Mouse (Mus musculus) MEL (cell line): Measurements from ENCODE around the gene Tbc1d14. TPM values are rescaled to one million over a fixed set of nuclear protein-coding genes. Genes with fewer than 3 reads are reported as not detected.

Source experiments
- DNase-seq: peaks from one replicate; pipeline ENCODE4 v3.0.0; 2011; ENCODE audit warnings: low read depth, low spot score
- H3K27ac ChIP-seq: 2 replicates; pipeline ENCODE4 v1.5.1; 2012; ENCODE audit warnings: low read depth, mild to moderate bottlenecking, control low read depth, low read length, moderate library complexity; ENCODE audit not compliant: control insufficient read depth
- H3K27me3 ChIP-seq, 2 experiments: fragments of 150-350 bp in 1 of 2; sonication (generic) in 1 of 2; 2 replicates each; pipeline ENCODE4 v1.6.1; 2012; ENCODE audit warnings: low read length in 2 of 2, mild to moderate bottlenecking in 2 of 2, improper control_type of control experiment in 1 of 2, moderate library complexity in 1 of 2; ENCODE audit not compliant: insufficient read depth in 2 of 2, control insufficient read depth in 1 of 2
- H3K36me3 ChIP-seq, 2 experiments: 2 replicates each; pipeline ENCODE4 v1.6.1; 2012 to 2014; ENCODE audit warnings: low read length in 2 of 2, improper control_type of control experiment in 1 of 2, inconsistent platforms in 1 of 2, mild to moderate bottlenecking in 1 of 2; ENCODE audit not compliant: insufficient read depth in 2 of 2, control insufficient read depth in 1 of 2
- H3K4me1 ChIP-seq, 2 experiments: fragments of 150-350 bp in 1 of 2; sonication (generic) in 1 of 2; 2 replicates each; pipeline ENCODE4 v1.6.1; 2012; ENCODE audit warnings: low read length in 2 of 2, improper control_type of control experiment in 1 of 2, mild to moderate bottlenecking in 1 of 2; ENCODE audit not compliant: insufficient read depth in 2 of 2, control insufficient read depth in 1 of 2
- H3K4me3 ChIP-seq, 2 experiments: fragments of 150-350 bp in 1 of 2; sonication (generic) in 1 of 2; 2 replicates each; pipeline ENCODE4 v1.5.1; 2012; ENCODE audit warnings: low read depth in 2 of 2, low read length in 2 of 2, mild to moderate bottlenecking in 2 of 2, moderate library complexity in 2 of 2, control low read depth in 1 of 2, improper control_type of control experiment in 1 of 2; ENCODE audit not compliant: control insufficient read depth in 1 of 2, insufficient read depth in 1 of 2
- H3K79me2 ChIP-seq: 2 replicates; pipeline ENCODE4 v1.6.1; 2012; ENCODE audit warnings: mild to moderate bottlenecking, low read length, moderate library complexity; ENCODE audit not compliant: control insufficient read depth, poor library complexity, insufficient read depth
- H3K9ac ChIP-seq: 2 replicates; pipeline ENCODE4 v1.6.1; 2012; ENCODE audit warnings: low read depth, mild to moderate bottlenecking, control low read depth, low read length, moderate library complexity; ENCODE audit not compliant: control insufficient read depth, poor library complexity, severe bottlenecking
- H3K9me3 ChIP-seq: fragments of 150-350 bp; sonication (generic); replicated peaks from 2 replicates; pipeline ENCODE4 v1.6.1; 2012; ENCODE audit warnings: mild to moderate bottlenecking, low read length, improper control_type of control experiment, moderate library complexity; ENCODE audit not compliant: insufficient read depth
- BHLHE40 ChIP-seq: IDR thresholded peaks from 2 replicates; pipeline ENCODE4 v1.6.1; 2012; ENCODE audit warnings: low read depth, mild to moderate bottlenecking, inconsistent platforms, low read length, improper control_type of control experiment, borderline replicate concordance
- CHD2 ChIP-seq: IDR thresholded peaks from 2 replicates; pipeline ENCODE4 v1.6.1; 2011; ENCODE audit warnings: low read length, improper control_type of control experiment
- E2F4 ChIP-seq: IDR thresholded peaks from 2 replicates; pipeline ENCODE4 v1.6.1; 2011; ENCODE audit warnings: low read depth, low read length, improper control_type of control experiment, borderline replicate concordance
- ELF1 ChIP-seq: IDR thresholded peaks from 2 replicates; pipeline ENCODE4 v1.6.1; 2014; ENCODE audit warnings: low read depth, mild to moderate bottlenecking, inconsistent platforms, low read length, improper control_type of control experiment, moderate library complexity
- ETS1 ChIP-seq: IDR thresholded peaks from 2 replicates; pipeline ENCODE4 v1.6.1; 2012; ENCODE audit warnings: low read depth, mild to moderate bottlenecking, inconsistent platforms, low read length, improper control_type of control experiment, moderate library complexity
- GATA1 ChIP-seq: IDR thresholded peaks from 2 replicates; pipeline ENCODE4 v1.6.1; 2011; ENCODE audit warnings: low read depth, low read length, improper control_type of control experiment
- JUND ChIP-seq: IDR thresholded peaks from 2 replicates; pipeline ENCODE4 v1.6.1; 2011; ENCODE audit warnings: low read depth, mild to moderate bottlenecking, improper control_type of control experiment, low read length
- KAT2A ChIP-seq: conservative IDR thresholded peaks from 2 replicates; pipeline ENCODE4 v1.6.1; 2012; ENCODE audit warnings: low read depth, low read length, improper control_type of control experiment, inconsistent platforms
- MEF2A ChIP-seq: IDR thresholded peaks from 2 replicates; pipeline ENCODE4 v1.6.1; 2014; ENCODE audit warnings: low read depth, mild to moderate bottlenecking, inconsistent platforms, low read length, improper control_type of control experiment; ENCODE audit not compliant: poor library complexity, insufficient replicate concordance, severe bottlenecking; ENCODE audit errors: extremely low read depth
- POLR2AphosphoS2 ChIP-seq: IDR thresholded peaks from 2 replicates; pipeline ENCODE4 v1.6.1; 2011; ENCODE audit warnings: low read length, improper control_type of control experiment
- RAD21 ChIP-seq: IDR thresholded peaks from 2 replicates; pipeline ENCODE4 v1.6.1; 2011; ENCODE audit warnings: mild to moderate bottlenecking, low read depth, low read length, improper control_type of control experiment
- RCOR1 ChIP-seq: IDR thresholded peaks from 2 replicates; pipeline ENCODE4 v1.6.1; 2012; ENCODE audit warnings: low read depth, mild to moderate bottlenecking, inconsistent platforms, low read length, improper control_type of control experiment
- SMC3 ChIP-seq: IDR thresholded peaks from 2 replicates; pipeline ENCODE4 v1.6.1; 2011; ENCODE audit warnings: low read depth, low read length, improper control_type of control experiment
- TBP ChIP-seq: IDR thresholded peaks from 2 replicates; pipeline ENCODE4 v1.8.0; 2011; ENCODE audit warnings: low read depth, low read length, improper control_type of control experiment
- USF1 ChIP-seq: IDR thresholded peaks from 2 replicates; pipeline ENCODE4 v1.6.1; 2014; ENCODE audit warnings: low read depth, mild to moderate bottlenecking, inconsistent platforms, low read length, improper control_type of control experiment, moderate library complexity
- ZC3H11A ChIP-seq: IDR thresholded peaks from 2 replicates; pipeline ENCODE4 v1.6.1; 2012; ENCODE audit warnings: low read depth, mild to moderate bottlenecking, inconsistent platforms, low read length, improper control_type of control experiment
- ZMIZ1 ChIP-seq: IDR thresholded peaks from 2 replicates; pipeline ENCODE4 v1.6.1; 2012; ENCODE audit warnings: low read depth, mild to moderate bottlenecking, inconsistent platforms, low read length, improper control_type of control experiment, moderate library complexity
- ZNF384 ChIP-seq: IDR thresholded peaks from 2 replicates; pipeline ENCODE4 v1.6.1; 2012; ENCODE audit warnings: low read depth, mild to moderate bottlenecking, inconsistent platforms, low read length, improper control_type of control experiment
- polyA plus RNA-seq, 2 experiments: library from polyadenylated mRNA; stranded (reverse) in 1 of 2; unstranded in 1 of 2; fragments of >175 nt in 1 of 2; fragments of >200 nt in 1 of 2; gene quantifications; 2 replicates each; pipeline versions ENCODE4 v1.2.1 to v1.2.4; 2012; ENCODE audit warnings: low replicate concordance in 2 of 2, low read depth in 1 of 2; ENCODE audit not compliant: insufficient read length in 2 of 2, insufficient read depth in 1 of 2, missing spikeins in 1 of 2
- total RNA-seq: library from RNA; depleted of rRNA; stranded (reverse); fragments of 300-350 nt; gene quantifications from 2 replicates; pipeline ENCODE4 v1.2.3, GENCODE M21; 2012

The Tbc1d14 gene
- total and polyA plus RNA-seq, 3 experiments: 7.3 to 35.6 TPM; not detected in 1

GRCm38 (mm10) chr5:36449710-36450358 is 143.2 kb downstream of the Tbc1d14 start:
- DNase-seq: no peak
- Histone ChIP-seq H3K9me3 (no peaks in the 10 kb centered on the region), H3K4me1 (no peaks in the 10 kb centered on the region), H3K36me3 (no peaks in the 10 kb centered on the region), H3K27ac (no peak overlapping the region), H3K27me3 (no peaks in the 10 kb centered on the region)
- TF ChIP-seq RAD21 (no peak), JUND (no peak), E2F4 (no peak), ZNF384 (no peak), ZC3H11A (no peak), GATA1 (no peak), BHLHE40 (no peak)
- TF ChIP-seq, all 39 proteins: peak for 0
- no peak overlapping the region for H3K4me3 ChIP-seq
- H3K9ac ChIP-seq: no peak overlapping the region
- H3K79me2 ChIP-seq: no peaks in the 10 kb centered on the region

GRCm38 (mm10) chr5:36447872-36448271 is 145.2 kb downstream of the Tbc1d14 start:
- no peak for DNase-seq
- no peak overlapping the region for H3K9ac ChIP-seq
- TF ChIP-seq ELF1: no peak
- TF ChIP-seq, all 39 proteins: peak for 0

GRCm38 (mm10) chr5:36446166-36446890 is 146.7 kb downstream of the Tbc1d14 start:
- Histone ChIP-seq H3K79me2 (no peaks in the 10 kb centered on the region), H3K9ac (no peak overlapping the region), H3K9me3 (no peaks in the 10 kb centered on the region), H3K27ac (no peak overlapping the region), H3K27me3 (no peaks in the 10 kb centered on the region), H3K36me3 (no peaks in the 10 kb centered on the region), H3K4me1 (no peaks in the 10 kb centered on the region), H3K4me3 (no peak overlapping the region)
- DNase-seq: no peak
- TF ChIP-seq SMC3 (no peak), CHD2 (no peak), BHLHE40 (no peak), USF1 (no peak), TBP (no peak), ZMIZ1 (no peak), RCOR1 (no peak), POLR2AphosphoS2 (no peak), MEF2A (no peak), ETS1 (no peak), KAT2A (no peak)

More at GRCm38 (mm10) chr5:36447872-36448271, 145.2 kb downstream of the Tbc1d14 start:
- H3K4me3 ChIP-seq: no peak overlapping the region
- H3K4me1 ChIP-seq: no peaks in the 10 kb centered on the region
- no peaks in the 10 kb centered on the region for H3K27me3 ChIP-seq
- H3K36me3 ChIP-seq: no peaks in the 10 kb centered on the region
- H3K27ac ChIP-seq: no peak overlapping the region
- no peaks in the 10 kb centered on the region for H3K79me2 ChIP-seq
- H3K9me3 ChIP-seq: no peaks in the 10 kb centered on the region
